Mouse (Mus musculus) activated CD4-positive, CD25-positive, alpha-beta regulatory T cell (primary cell): ENCODE results near the gene 4930430A15Rik. TPM values are rescaled to one million over a fixed set of nuclear protein-coding genes. Genes with fewer than 3 reads are reported as not detected.

Experiments
- polyA plus RNA-seq, 2 experiments: library from polyadenylated mRNA; unstranded; fragments of 100-300 nt; shearing (Covaris generic); gene quantifications; one replicate each; pipeline ENCODE4 v1.2.1; 2017

The 4930430A15Rik gene
- not detected for polyA plus RNA-seq

GRCm38 (mm10) chr2:111229502-111229901 is at the start of gene 4930430A15Rik:
4930430A15Rik (minus strand) TSS chr2:111229602.

GRCm38 (mm10) chr2:111274006-111274405 is 44.6 kb upstream of the 4930430A15Rik start, which contains the start of gene Olfr1277:
Olfr1277 (minus strand) TSS chr2:111274106.

GRCm38 (mm10) chr2:111254216-111254615 is 24.8 kb upstream of the 4930430A15Rik start, which contains the start of gene Olfr1276:
Olfr1276 (plus strand) TSS chr2:111254516.

GRCm38 (mm10) chr2:111235186-111235585 is 5.8 kb upstream of the 4930430A15Rik start, which contains the start of gene Olfr1275:
Olfr1275 (minus strand) TSS chr2:111235286.

GRCm38 (mm10) chr2:111152836-111153235 is 76.6 kb downstream of the 4930430A15Rik start, which contains the start of gene Gm15130:
Gm15130 (minus strand) TSS chr2:111152936.

Other genes with a start within 250 kb of the 4930430A15Rik start
- not detected for gene Gm13941, start 123.6 kb downstream of the 4930430A15Rik start, polyA plus RNA-seq
- gene Gm15130, start 76.7 kb downstream of the 4930430A15Rik start, polyA plus RNA-seq, result not detected
- gene Olfr1275, start 5.7 kb upstream of the 4930430A15Rik start, polyA plus RNA-seq, result not detected
- gene Olfr1276, start 24.9 kb upstream of the 4930430A15Rik start, polyA plus RNA-seq, result not detected
- under 1 TPM in 1 of 2 experiments, not detected in 1; 0.05 TPM for gene Olfr1277, start 44.5 kb upstream of the 4930430A15Rik start, polyA plus RNA-seq
- not detected for gene Olfr1278, start 60.5 kb upstream of the 4930430A15Rik start, polyA plus RNA-seq
- not detected for gene Olfr1279, start 71.0 kb upstream of the 4930430A15Rik start, polyA plus RNA-seq
- under 1 TPM in 1 of 2 experiments, not detected in 1; 0.02 TPM for gene Olfr1280, start 84.4 kb upstream of the 4930430A15Rik start, polyA plus RNA-seq
- gene Olfr1281, start 96.9 kb upstream of the 4930430A15Rik start, polyA plus RNA-seq, result not detected
- not detected for gene Olfr1282, start 106.5 kb upstream of the 4930430A15Rik start, polyA plus RNA-seq
- gene Olfr1283, start 137.2 kb upstream of the 4930430A15Rik start, polyA plus RNA-seq, result not detected
- not detected for gene Olfr1284, start 145.9 kb upstream of the 4930430A15Rik start, polyA plus RNA-seq
- gene Olfr1286, start 193.5 kb upstream of the 4930430A15Rik start, polyA plus RNA-seq, result not detected
- not detected for gene Olfr1287, start 219.5 kb upstream of the 4930430A15Rik start, polyA plus RNA-seq
- gene Olfr1288, start 244.5 kb upstream of the 4930430A15Rik start, polyA plus RNA-seq, result not detected